Mouse (Mus musculus): ENCODE measurements at regions not wholly inside any gene's neighbourhood (a gene's known extent, or its start where the extent isn't known, plus 50 kb on each side); places are given as distances from the start of the nearest gene placed in this dataset.

DNA sequence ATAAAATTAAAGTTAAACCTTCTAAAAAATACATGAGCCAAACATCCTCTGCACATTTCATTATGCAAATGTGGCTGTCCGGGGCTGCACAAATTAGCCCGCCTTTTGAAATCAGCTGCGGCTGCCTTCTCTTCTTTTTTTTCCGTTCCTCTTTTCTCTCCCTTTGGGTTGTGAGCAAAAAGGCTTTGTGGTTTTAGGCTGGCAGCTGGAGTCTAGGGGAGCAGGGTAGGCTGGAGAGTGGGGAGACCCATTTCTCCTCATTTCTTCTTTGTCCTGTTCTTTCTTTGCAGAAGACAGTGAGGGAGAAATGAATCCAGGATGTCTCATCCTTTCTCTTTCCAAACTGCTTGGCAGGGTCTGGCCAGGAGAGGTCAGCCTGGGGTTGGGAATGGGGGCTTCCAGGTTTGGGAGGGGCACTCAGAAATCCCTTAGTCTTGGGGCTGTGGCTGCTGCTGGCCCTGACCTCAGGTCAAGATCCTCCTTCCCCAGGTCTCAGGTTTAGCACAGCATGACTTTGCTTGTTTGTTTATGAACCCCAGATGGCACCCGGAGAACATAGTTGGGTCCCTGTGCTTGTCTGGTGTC is 163.2 kb upstream of the 4931429L15Rik start:
- peaks cover 56% of the 10 kb centered on the region for H3K4me1 ChIP-seq (replicated peaks)
- H3K4me3 ChIP-seq: 0 out of 2 replicates have a peak overlapping the region, but pooled peaks have one; percentile 1
- H3K27ac ChIP-seq: peak overlapping the region; percentile 80
- peaks cover 51% of the 10 kb centered on the region for H3K27me3 ChIP-seq (ENCODE audit: insufficient read depth, poor library complexity, severe bottlenecking)
- no peaks in the 10 kb centered on the region for H3K36me3 ChIP-seq
- peak; percentile 47 for DNase-seq (ENCODE audit: low spot score)
- no peaks in the 10 kb centered on the region for H3K9me3 ChIP-seq
- 32% methylated on average over 5 of the region's 5 CpGs for WGBS

- WGBS: 46% methylated on average over 12 of the region's 12 CpGs
- no peaks in the 10 kb centered on the region for H3K36me3 ChIP-seq
- peaks cover 63% of the 10 kb centered on the region for H3K4me1 ChIP-seq (replicated peaks)
- DNase-seq (ENCODE audit: low spot score): peak; percentile 25
- H3K9me3 ChIP-seq: no peaks in the 10 kb centered on the region
- H3K27me3 ChIP-seq (ENCODE audit: insufficient read depth, poor library complexity, severe bottlenecking): peaks cover 55% of the 10 kb centered on the region
- H3K4me3 ChIP-seq: 0 out of 2 replicates have a peak overlapping the region, but pooled peaks have one; percentile 1
- peak overlapping the region; percentile 80 for H3K27ac ChIP-seq
Observed at GRCm38 (mm10) chr9:46482034-46482858, 162.5 kb upstream of the 4931429L15Rik start.

DNA sequence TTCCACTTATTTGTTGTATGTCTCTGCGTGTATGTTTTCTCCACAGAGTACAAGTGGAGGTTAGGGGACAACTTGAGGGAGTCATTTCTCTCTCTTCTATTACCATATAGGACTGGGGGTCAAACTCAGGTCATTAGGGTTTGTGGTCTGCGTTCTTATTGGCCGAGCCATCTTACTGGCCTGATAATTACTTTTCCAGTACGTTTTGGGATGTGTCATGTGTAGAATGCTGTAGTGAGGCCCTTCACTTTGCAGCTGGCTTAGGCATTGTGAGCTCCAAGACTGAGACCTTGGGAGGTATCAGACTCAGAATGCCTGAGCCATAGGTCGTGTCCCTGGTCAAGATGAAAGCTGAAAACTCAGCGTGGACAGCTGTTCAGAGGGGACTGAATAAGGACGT is 161.7 kb upstream of the 4931429L15Rik start:
- Histone ChIP-seq H3K36me3 (no peaks in the 10 kb centered on the region), H3K4me1 (replicated peaks) (peaks cover 70% of the 10 kb centered on the region), H3K27me3 (ENCODE audit: insufficient read depth, poor library complexity, severe bottlenecking) (peaks cover 62% of the 10 kb centered on the region), H3K4me3 (no peak overlapping the region), H3K9me3 (no peaks in the 10 kb centered on the region), H3K27ac (peak overlapping the region; percentile 80; the same call in 1 of the 2 replicates)
- peak; percentile 39 for DNase-seq (ENCODE audit: low spot score)
- WGBS: 33% methylated on average over 7 of the region's 7 CpGs

DNA sequence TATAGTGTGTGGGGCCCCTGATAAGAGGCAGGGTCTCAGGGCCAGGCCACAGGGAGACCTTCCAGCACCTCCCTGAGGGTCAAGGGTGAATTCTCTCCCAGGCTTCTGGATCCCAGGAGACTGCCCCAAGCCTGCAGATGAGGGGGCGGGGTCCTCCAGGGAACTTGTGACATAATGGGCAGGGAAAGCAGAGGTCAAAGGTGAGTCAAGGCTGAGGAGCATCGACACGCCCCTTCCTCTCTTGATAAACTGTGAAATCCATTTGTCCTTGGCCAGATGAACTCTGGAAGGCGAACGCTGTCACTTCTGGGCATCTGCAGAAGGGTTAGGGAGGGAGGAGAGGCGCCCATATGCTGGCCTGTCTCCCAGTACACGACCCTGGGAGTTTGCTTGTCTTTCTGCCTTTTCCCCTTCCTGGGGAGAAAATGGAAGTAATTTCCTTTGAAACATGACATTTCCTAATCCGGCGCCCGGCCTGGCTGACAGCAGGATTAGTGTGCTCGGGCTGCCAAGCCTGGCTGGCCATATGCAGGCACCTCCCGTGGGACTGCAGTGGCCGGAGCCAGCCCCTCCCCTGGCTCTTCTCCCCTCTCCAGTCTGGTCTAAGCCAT is 160.4 kb upstream of the 4931429L15Rik start:
- H3K27ac ChIP-seq: peak overlapping the region; percentile 79
- H3K27me3 ChIP-seq (ENCODE audit: insufficient read depth, poor library complexity, severe bottlenecking): peaks cover 64% of the 10 kb centered on the region
- no peaks in the 10 kb centered on the region for H3K36me3 ChIP-seq
- H3K9me3 ChIP-seq: no peaks in the 10 kb centered on the region
- DNase-seq (ENCODE audit: low spot score): peak; percentile 87
- peaks cover 75% of the 10 kb centered on the region for H3K4me1 ChIP-seq (replicated peaks)
- H3K4me3 ChIP-seq: peak overlapping the region; percentile 30
- WGBS: 6% methylated on average over 13 of the region's 13 CpGs

GRCm38 (mm10) chr9:46478611-46479010 is 158.8 kb upstream of the 4931429L15Rik start:
- Histone ChIP-seq H3K27ac (no peak overlapping the region), H3K9me3 (no peaks in the 10 kb centered on the region), H3K27me3 (ENCODE audit: insufficient read depth, poor library complexity, severe bottlenecking) (peaks cover 74% of the 10 kb centered on the region), H3K36me3 (no peaks in the 10 kb centered on the region), H3K4me1 (replicated peaks) (peaks cover 73% of the 10 kb centered on the region), H3K4me3 (no peak overlapping the region)
- 61% methylated on average over 2 of the region's 2 CpGs for WGBS
- DNase-seq (ENCODE audit: low spot score): no peak

GRCm38 (mm10) chr9:46476516-46476915 is 156.7 kb upstream of the 4931429L15Rik start:
- peaks cover 56% of the 10 kb centered on the region for H3K4me1 ChIP-seq (replicated peaks)
- peak overlapping the region; percentile 59; the same call in 1 of the 2 replicates for H3K27ac ChIP-seq
- no peaks in the 10 kb centered on the region for H3K36me3 ChIP-seq
- 47% methylated on average over 5 of the region's 5 CpGs for WGBS
- no peak for DNase-seq (ENCODE audit: low spot score)
- H3K27me3 ChIP-seq (ENCODE audit: insufficient read depth, poor library complexity, severe bottlenecking): peaks cover 83% of the 10 kb centered on the region
- no peaks in the 10 kb centered on the region for H3K9me3 ChIP-seq
- no peak overlapping the region for H3K4me3 ChIP-seq

GRCm38 (mm10) chr9:46473681-46474080 is 153.9 kb upstream of the 4931429L15Rik start:
- Histone ChIP-seq H3K36me3 (no peaks in the 10 kb centered on the region), H3K9me3 (no peaks in the 10 kb centered on the region), H3K27ac (no peak overlapping the region), H3K4me3 (no peak overlapping the region), H3K4me1 (replicated peaks) (peaks cover 53% of the 10 kb centered on the region), H3K27me3 (ENCODE audit: insufficient read depth, poor library complexity, severe bottlenecking) (peaks cover 99% of the 10 kb centered on the region)
- 87% methylated on average over 10 of the region's 10 CpGs for WGBS
- no peak for DNase-seq (ENCODE audit: low spot score)

DNA sequence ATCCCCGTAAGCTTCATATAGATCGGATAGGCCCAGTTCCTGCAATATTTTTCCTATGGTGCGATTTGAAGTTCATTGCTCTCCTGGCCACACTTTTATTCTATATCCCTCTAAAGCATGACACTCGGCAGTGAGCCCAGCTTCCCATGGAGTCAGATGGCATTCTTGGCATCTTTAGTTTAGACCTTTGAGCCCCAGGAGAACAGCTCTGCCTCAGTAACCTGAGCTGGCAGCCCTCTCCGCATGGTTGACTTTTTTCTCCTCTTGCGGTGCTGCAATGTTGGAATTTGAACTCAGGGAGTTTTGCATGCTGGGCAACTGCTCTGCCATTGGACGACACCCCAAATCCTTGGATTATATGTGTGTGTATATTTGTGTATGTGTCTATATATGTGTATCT is 149.7 kb upstream of the 4931429L15Rik start:
- WGBS: 70% methylated on average over 7 of the region's 7 CpGs
- Histone ChIP-seq H3K36me3 (no peaks in the 10 kb centered on the region), H3K4me1 (replicated peaks) (peaks cover 37% of the 10 kb centered on the region), H3K27ac (no peak overlapping the region), H3K4me3 (no peak overlapping the region), H3K9me3 (no peaks in the 10 kb centered on the region), H3K27me3 (ENCODE audit: insufficient read depth, poor library complexity, severe bottlenecking) (peaks cover 73% of the 10 kb centered on the region)
- no peak for DNase-seq (ENCODE audit: low spot score)

DNA sequence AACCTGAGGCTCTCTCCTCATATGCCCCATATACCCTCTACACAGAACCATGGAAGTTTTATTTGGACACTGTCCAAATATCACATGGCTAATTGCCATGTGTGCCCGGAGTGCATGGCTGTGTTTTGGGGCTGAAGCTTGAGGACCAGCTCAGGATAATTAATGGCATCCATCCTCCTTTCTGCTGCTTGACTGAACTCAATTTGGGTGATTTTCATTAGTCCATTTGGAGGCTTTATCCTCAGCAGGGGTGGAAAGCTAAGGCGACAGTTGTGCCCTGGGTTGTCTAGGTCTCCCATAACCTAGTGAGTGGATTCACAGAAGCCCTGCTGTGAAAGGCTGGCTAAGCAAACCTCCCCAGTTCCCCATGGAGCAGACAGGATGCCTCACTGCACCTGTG is 148.5 kb upstream of the 4931429L15Rik start:
- Histone ChIP-seq H3K4me1 (replicated peaks) (peaks cover 37% of the 10 kb centered on the region), H3K27me3 (ENCODE audit: insufficient read depth, poor library complexity, severe bottlenecking) (peaks cover 67% of the 10 kb centered on the region), H3K4me3 (no peak overlapping the region), H3K27ac (no peak overlapping the region), H3K36me3 (no peaks in the 10 kb centered on the region), H3K9me3 (no peaks in the 10 kb centered on the region)
- DNase-seq (ENCODE audit: low spot score): no peak
- 58% methylated on average over 2 of the region's 2 CpGs for WGBS

GRCm38 (mm10) chr9:46467671-46468070 is 147.9 kb upstream of the 4931429L15Rik start:
- peaks cover 37% of the 10 kb centered on the region for H3K4me1 ChIP-seq (replicated peaks)
- H3K36me3 ChIP-seq: no peaks in the 10 kb centered on the region
- WGBS: 58% methylated on average over 3 of the region's 3 CpGs
- H3K27me3 ChIP-seq (ENCODE audit: insufficient read depth, poor library complexity, severe bottlenecking): peaks cover 61% of the 10 kb centered on the region
- no peak for DNase-seq (ENCODE audit: low spot score)
- no peak overlapping the region for H3K27ac ChIP-seq
- H3K4me3 ChIP-seq: no peak overlapping the region
- no peaks in the 10 kb centered on the region for H3K9me3 ChIP-seq

DNA sequence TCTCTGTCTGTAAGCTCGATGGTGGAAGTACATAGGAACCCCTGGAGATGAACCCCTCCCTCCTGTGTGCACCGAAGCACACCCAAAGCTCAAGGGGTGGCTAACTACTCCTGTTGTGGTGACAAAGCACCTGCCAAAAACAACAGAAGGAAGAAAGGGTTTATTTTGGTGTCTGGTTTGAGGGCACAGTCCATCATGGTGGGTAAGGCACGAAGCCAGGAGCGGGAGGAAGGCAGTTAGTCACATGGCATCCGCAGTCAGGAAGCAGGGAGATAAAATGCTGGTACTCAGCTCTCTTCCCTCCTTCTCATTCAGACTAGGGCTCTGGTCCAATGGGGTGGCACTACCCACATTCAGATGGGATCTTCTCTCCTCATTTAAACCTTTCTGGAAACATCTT is 142.9 kb upstream of the 4931429L15Rik start:
- Histone ChIP-seq H3K4me3 (no peak overlapping the region), H3K27me3 (ENCODE audit: insufficient read depth, poor library complexity, severe bottlenecking) (peaks cover 42% of the 10 kb centered on the region), H3K9me3 (no peaks in the 10 kb centered on the region), H3K4me1 (replicated peaks) (no peaks in the 10 kb centered on the region), H3K27ac (no peak overlapping the region), H3K36me3 (no peaks in the 10 kb centered on the region)
- WGBS: 90% methylated on average over 5 of the region's 5 CpGs
- DNase-seq (ENCODE audit: low spot score): no peak

- H3K27me3 ChIP-seq (ENCODE audit: insufficient read depth, poor library complexity, severe bottlenecking): peaks cover 45% of the 10 kb centered on the region; the same call in 1 of the 2 replicates
- no peaks in the 10 kb centered on the region for H3K9me3 ChIP-seq
- WGBS: 79% methylated on average over 6 of the region's 6 CpGs
- DNase-seq (ENCODE audit: low spot score): no peak
- H3K4me3 ChIP-seq: no peak overlapping the region
- no peaks in the 10 kb centered on the region for H3K36me3 ChIP-seq
- H3K27ac ChIP-seq: no peak overlapping the region
- peaks cover 18% of the 10 kb centered on the region for H3K4me1 ChIP-seq (replicated peaks)
Observed at GRCm38 (mm10) chr9:46457945-46458344, 138.2 kb upstream of the 4931429L15Rik start.
